Mouse (Mus musculus) naive thymus-derived CD4-positive, alpha-beta T cell, adult 2 months (primary cell): ENCODE measurements around the gene Tns3.

Source experiments
- DNase-seq: peaks from one replicate; pipeline ENCODE4 v3.0.0-alpha.2; 2011; ENCODE audit warnings: low read depth

Gene Tns3

DNA sequence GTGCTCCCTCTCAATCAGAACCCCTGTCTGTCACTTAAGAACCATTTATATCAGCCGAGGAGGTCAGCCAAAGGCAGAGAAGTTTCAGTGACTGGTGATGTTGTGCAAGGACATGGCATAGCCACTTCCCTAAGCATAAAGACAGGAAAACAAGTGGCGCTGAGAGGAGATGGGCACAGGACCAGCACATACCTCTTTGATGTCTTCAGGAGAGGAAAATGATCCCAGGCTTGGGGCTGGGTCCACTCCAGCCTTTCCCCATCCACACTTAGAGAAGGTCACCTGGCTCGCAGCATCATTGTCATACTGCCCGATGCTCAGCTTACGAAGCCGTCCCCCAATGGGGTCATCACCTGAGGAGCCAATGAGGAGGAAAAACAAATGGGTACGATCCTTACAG lies 185.0 kb downstream of the Tns3 start:
- no peak for DNase-seq

DNA sequence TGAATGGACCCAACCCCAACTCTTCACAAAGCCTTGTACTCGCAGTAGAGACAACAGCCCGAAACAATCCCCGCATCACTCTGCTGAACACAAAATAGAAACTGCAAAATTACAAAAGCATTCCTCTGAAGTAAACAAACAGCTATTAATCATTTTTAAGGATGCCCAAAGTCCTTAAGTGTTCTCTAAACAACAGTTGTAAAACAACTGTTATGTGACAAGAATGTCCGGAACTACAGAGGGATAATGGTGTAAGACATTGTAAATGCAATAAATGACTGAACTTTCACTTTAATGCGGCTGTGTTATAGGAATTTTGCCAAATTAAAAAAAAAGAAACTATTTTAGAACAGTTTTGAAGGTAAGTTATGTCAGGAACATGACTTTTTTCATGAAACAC lies 190.7 kb downstream of the Tns3 start:
- DNase-seq = no peak

DNA sequence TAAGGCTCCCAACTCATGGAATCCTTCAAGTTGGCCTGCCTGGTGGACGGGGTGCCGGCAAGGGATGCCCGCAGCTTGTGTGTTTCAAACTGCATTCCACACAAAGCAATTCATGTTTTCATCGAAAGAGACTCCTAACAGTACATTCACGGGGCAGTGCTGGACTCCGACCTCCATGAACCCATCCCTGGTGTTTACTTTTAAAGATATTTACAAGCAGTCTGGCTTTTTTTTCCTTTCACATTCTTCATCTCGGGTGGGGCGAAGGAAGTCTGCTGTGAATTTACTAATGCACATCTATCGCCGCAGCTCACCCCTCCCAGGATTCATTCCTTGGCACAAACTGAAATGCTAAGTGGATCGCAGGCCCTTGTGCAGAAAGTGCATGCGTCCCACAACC lies 191.9 kb downstream of the Tns3 start:
- no peak for DNase-seq

DNA sequence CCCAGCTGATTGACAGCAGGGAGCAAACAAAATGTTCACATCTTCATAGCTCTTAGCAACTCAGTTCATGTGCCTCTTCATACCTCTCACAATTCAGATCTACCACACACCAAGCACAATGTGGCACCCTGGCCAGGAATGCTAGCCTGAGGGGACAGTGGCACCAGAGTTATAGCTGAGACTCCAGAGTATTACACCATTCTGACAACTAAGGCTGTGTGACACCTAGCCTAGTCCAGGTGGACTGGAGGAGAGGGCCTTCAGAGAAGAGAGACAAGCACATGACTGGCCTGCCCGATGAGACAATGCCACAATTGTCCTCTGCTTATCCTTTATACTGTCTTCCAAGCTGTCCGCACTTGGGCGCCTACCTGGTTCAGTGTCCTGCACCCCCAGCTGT lies 192.8 kb downstream of the Tns3 start:
- no peak for DNase-seq

DNA sequence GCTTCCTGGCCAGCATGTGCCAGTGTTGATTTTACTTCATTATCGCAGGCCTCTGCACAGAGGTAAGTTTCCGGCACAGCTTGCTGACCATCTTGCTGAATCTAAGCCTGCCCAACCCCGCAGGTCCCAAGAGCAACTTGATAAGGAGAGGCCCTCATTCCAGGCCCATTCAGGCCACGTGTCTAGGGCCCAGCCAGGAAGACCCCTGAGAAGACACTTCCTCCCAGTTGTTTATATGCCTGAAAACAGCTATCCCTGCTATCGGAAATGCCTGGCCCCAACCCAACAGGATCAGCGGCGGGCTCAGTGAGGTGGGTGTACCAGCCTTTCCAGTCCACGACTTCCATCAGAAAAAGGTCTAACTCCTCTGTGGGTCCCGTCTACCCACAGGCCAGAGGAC lies 194.8 kb downstream of the Tns3 start:
- DNase-seq = no peak

DNA sequence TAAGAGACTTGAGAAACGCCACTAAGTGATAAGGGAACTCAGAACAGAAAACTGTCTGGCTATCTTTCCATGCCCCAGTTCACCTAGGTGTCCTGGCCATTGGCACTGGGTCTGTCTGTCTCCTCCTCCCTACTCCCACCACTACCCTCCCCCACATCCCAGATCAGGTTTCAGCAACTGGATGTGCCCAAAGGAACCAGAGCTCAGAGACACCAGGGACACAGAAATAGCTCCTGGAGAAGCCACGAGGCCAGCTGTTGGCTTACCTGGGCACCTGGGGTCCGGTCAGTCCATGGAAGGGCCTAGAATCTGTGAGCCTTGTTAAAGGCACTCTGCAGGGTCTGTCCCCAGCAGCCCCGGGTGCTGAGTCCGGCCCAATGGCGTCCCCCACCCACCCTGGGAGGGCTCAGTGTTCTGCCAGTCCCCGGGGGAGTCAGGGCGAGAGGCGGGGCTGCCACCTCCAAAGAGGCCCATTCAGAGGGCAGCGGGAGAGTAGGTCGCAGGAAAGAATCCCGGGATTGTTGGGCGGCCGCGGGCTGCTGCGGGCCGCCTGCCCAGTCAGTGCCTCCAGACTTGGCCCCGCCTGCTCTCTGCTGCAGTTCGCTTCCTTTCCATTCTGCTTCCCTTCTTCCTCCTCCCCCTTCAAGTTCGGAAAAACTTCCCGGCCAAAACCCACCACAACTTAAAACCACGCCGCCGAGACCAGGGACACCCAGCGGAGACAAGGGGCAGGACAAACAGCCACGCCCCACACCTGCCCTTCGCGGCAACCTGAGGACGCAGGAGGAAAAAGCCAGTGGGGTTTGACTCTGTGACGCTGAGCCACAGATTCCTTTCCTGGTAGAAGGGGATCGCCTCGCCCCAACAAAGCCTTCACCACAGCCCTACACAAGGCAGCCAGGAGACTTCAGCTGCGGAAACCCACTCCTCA lies 195.9 kb downstream of the Tns3 start:
- DNase-seq = no peak

DNA sequence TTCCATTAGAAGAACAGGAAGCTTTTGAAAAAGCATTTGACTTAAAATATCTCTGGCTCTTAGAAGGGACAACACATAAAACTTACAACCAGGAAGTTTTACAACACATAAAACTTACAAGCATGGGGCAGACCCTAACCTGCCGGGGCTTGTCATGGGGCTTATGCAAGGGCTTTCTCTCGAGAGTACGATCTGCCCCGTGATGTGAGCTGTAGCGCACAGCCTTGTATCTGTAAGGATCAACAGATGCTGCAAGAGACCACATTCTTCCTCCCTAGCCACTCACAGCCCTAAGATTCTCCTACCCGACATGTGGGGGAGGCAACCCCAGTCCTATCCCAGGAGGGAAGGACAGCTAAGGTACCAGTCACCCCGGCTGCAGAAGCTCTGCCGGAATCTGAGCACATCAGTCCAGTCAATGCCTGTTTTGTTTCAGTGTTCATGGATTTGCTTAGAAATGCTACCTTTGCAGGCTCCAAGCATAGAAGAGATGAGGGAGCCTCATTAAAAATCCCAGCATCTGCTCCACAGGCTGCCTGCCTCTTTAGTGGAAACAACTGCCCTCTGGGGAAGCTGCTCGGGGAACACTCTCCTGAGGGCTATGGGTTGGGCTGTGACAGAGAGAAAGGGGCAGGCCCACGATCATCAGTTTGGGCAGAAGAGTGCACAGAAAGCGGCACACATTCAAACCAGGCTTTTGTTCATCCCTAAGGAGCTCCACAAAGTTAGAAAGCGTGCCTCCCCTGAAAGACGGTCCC lies 196.8 kb downstream of the Tns3 start:
- no peak for DNase-seq

DNA sequence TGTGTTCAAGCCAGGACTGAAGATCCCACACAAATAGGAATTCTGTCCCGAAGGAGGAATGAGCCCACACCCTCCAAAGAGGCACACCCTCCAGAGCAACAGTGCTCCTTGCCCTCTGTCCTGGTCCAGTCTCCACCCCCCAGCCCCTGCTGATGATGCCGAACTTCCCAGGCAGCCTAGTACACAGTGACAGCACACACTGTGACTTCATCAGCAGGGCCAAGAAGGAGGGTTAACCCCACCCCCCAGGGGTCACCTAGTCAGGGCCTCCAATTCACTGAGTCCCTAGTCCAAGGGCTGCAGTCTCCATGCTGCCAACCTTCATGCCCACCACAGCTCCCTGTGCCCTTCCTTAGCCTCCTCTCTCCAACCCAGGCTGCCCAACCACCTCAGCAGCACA lies 200.5 kb downstream of the Tns3 start:
- no peak for DNase-seq

DNA sequence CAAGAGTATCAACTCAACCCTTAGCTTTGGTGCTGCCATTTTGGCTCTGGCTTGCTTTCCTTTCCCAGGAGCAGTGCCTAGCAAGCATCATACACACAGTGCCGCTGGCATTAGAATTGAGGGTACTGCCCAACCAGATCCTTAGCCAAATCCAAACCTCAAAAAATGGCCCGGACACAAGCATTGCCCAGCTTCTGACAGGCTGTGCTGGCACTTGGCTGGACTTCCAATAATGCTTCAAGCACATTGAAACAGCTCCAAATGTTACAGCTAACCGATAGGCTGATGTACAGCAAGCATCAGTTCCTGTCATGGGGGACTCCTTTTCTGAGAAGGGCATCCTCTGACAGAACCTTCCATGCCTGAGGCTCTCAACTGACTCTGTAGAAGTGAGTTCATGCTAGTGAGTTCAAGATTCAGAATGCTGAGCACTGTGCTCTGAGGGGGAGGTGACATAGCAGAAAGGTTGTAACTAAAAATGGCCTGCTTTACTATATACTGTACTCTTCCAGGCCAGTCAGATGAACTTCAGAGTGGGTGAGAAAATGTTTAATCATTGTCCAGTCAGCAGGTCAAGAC lies 201.4 kb downstream of the Tns3 start:
- no peak for DNase-seq

DNA sequence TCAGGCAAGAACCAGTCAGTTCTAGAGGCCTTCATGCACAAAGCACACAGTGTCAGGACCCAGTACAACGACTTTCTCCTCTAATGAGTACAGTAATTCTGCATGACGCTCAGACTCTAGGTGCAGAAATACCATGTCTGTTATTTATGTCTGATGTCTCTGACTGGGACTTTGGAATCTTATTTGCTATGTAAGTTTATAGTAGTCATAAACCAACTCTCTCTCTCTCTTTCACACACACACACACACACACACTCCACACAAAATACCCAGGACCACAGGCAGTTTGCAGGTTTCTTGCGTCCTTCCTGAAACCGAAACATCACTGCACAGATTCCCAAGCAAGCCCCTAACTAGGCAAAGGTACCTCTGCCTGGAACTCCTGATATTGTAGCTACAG lies 203.5 kb downstream of the Tns3 start:
- DNase-seq = no peak

DNA sequence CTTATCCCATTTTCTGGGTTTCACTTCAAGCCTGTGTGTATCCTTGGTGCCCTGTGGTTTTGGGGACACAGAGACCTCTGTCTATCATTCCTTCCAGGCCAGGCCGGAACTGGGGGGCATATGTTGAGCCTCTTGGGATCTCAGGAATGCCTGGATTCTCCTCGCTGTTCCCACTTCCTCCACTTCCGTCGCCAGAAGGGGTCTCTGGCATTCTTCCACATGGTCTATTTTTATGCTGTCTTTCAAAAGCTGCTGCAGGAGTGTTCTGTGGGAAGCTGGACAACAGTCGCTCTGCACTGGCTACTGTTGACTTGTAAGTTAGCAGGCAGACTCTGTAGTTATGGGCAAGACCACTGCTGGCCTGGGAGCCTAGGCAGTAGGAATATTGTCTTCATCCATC lies 206.4 kb downstream of the Tns3 start:
- no peak for DNase-seq

DNA sequence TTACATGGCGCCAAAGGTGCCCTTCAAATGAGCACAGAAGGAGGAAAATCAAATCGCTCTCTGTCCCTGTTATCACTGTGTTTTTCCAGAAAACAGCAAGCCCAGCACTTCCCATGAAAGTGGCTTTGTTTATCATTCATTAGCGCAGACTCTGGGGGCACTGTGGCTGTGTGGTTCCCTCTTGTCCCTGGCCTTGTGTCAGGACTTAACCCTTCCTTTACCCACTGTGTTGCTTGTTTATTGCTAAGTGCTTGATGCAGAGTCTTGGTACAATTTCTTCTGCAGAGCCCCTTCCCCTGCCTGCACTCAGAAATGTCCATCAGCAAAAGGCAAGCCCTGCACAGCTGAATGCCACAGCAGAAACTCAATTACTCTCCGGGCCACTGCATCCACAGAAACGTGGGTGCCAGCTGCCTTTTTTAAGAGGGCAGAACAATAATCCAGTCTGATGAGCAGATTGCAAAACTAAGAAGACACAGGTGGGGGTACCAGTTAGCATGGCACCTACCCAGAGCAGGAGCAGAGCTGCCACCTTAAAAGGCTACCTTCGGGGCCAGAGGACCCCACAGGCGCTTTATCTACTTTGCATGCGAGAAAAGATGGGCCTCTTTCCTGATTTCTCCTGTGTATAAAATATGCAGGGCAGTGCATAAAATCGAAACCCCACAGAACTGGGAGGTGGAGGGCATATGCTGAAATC lies 207.6 kb downstream of the Tns3 start:
- no peak for DNase-seq

DNA sequence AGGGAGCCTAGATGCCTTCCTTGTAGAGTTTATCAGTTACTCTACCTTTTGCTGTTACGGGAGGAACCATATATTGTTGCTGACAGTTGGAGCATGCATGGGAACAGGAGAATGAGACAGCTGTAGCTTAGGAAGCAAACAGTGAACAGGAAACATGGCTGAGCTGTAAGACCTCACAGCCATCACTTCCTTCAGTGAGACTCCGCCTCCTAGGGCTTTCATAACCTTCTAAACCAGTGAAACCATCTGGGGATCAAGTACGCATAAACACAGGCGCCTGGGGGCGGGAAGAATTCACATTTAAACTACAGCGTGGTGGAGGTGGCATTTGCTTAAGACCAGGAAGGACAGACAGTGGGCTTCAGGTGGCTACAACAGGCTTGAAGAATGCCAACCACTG lies 208.7 kb downstream of the Tns3 start:
- no peak for DNase-seq

DNA sequence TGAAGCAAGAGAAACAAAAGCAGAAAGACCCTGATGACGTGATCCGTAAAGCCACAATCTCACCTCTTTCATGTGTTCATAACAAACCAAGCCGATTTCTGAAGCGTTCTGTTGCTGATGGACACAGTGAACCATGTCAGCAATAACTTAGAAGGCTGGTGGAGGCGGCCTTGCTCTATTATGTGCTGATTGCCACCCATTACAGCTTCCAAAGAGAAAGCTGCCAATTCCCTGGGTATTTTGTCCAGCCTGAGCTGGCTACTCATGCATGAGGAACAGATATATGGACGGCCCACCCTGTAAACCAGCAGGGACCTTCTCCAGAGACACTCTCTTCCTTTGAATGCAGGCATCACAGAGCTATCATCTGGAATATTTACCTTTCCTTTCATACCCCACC lies 211.1 kb downstream of the Tns3 start:
- DNase-seq = no peak

DNA sequence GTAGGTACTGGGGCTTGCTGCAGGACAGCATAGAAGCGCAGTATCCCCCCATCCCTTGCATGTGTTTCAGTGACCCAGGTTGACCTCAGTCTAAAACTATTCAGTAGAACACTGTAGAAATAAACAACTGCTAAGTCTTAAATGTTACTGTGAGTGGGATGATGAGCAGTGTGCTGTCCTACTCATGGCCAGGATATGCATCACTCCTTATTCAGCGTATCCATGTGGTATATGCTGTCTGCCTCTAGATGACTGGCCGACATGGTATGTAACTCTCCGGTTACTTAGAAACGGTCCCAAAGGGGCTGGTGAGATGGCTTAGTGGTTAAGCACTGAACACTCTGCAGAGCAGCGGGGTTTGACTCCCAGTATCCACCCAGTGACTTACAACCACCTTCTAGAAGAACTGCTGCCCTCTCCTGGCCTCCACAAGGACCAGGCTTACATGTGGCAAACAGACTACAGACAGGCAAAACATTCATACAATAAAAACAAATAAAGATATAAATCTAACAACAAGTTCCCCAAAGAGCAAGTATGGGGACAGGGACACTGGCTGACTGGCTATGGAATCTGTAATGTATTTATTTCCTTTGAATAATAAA lies 212.6 kb downstream of the Tns3 start:
- no peak for DNase-seq

DNA sequence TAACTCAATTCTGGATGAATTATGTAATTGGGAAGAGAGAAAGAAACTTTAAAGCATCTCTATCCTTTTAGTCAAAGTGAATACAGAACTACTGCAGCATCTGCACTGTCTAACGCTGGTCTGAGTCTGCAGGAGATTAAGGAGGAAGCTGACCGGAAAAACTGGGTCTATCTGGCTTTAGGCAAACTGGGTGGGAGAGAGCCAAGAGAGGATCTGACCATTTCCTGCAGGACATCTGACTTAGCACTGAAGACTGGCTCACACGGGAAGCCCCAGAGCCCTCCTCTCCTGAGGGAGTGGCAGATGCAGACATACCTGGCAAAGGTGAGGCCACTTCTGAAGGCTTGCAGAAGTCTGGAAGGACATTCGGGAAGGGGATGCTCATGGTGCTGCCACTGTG lies 213.8 kb downstream of the Tns3 start:
- DNase-seq = no peak

DNA sequence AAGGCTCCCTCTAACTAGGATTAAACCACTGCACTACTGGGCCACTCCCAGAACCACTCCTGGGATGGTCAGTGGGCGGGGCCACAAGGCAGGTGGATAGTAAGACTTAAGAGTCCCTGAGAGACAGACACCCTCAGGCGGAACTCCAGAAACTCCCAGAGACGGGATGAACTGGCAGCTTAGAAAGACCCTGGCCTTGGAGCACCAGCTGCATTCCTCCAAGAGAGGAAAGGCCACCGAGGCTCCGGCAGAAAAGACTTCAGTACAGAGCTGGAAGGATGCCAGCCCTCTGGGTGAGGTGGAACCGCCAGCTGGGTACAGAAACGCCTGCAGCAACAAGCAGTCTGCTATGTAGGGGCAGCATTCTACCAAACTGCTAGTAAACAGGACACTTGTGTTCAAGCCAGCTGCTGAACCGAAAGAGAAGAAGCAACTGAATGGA lies 218.4 kb downstream of the Tns3 start:
- DNase-seq = no peak

DNA sequence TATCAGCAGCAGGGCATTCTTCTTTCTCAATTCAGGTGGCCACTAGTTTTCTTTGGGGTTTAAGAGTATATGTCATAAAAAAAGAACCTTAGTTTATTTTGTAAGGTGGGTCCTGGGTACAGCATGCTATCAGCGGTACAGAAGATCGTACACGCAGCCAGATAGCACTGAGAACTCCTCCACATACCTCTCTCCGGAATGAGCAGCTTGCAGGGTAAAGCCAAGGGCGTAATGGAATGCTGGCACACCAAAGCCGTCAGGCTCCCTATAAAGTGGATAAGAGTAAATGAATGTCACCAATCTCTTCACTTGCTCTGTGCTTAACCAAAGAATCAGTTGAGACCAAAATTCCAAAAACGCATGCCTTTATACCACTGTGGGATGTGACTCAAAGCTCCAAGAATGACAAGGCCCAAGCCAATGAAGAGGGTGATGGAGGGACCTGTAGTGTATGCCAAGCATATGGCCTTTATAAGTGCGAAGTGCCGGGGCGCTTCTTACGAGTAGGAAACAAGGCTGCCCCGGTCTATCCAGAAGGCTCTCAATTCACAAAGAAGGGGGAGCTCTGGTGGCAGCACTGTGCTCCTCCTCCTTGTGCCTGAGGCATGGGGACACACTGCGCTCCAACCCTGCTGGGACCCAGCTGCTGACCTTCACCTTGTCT lies 219.4 kb downstream of the Tns3 start:
- no peak for DNase-seq

DNA sequence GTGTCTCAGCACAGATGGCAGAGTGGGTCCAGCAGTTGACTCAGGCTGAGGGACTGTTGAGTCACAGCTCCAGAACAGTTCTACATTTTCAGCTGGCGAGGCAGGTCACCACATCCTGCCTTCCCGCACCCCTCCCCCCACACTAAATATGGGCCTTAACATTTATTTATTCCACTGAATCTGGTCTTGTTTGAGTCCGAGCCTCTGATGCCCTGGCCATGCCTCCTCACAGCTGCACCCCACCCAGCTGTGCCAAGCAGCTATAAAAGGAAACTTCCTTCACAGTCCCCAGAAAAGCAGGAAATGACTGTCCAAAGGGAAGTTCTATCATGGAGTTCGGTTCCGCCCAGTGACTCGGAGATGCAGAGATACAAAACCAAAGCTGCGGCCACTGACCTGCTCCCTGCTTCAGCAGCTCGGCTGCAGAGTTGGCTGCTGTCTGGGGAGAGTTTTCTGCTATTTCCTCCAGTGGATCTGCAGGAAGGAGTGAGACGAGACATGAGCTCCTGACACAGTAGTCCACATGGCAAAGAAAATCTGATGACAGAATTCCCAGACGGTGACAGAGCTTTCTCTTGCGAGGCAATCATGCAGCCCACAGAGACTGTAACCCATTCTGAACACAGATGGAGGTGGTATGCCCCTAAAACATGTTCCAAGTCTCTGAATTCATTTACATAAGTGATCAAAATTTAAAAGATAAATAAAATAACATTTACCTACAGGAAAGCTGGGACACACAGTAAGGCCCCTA lies 220.6 kb downstream of the Tns3 start:
- DNase-seq = no peak

DNA sequence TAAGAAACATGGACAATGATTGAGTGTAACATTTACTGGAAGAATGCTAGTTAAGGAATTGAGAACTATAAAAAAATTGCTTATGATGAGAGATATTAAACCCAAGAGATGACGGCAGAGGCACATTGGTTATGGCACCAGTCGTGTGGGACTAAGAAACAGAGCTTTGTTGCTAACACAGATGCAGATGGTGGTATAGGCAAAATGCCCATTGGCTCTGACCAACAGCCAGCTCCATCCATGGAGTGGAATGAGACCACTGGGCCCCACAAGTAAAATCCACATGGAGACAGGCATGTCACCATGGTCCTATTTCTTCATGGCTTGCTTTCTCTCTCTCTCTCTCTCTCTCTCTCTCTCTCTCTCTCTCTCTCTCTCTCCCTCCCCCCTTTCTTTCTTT lies 223.6 kb downstream of the Tns3 start:
- DNase-seq = no peak

DNA sequence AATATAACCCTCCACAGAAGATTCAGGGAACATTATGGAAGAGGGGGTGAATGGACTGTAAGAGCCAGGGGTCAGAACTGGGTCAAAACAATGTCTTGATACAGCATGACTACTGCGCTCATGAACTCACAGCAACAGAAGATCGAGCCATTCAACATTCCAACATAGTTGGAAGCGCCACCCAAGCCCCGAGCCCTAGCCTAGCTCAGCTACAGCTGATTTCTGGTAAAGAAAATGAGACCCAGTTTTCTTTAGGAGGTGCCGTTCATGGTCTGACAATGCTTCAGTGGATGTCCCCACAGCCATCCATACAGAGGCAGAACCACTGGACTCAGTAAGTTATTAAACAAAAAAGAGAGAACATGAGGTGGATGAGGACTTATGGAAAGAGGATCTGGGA lies 224.1 kb downstream of the Tns3 start:
- DNase-seq = no peak
